Mouse (Mus musculus) inflammation-experienced regulatory T-cells (primary cell): ENCODE measurements around the gene Robo2. TPM values are rescaled to one million over a fixed set of nuclear protein-coding genes. Genes with fewer than 3 reads are reported as not detected.

ENCODE experiments used
- polyA plus RNA-seq, 2 experiments: library from polyadenylated mRNA; unstranded; fragments of 100-300 nt; shearing (Covaris generic); gene quantifications; one replicate each; pipeline ENCODE4 v1.2.1; 2017

Gene Robo2
- polyA plus RNA-seq, result 1 to 10 TPM; 1.9 to 3.8 TPM

GRCm38 (mm10) chr16:74411481-74412251 lies at the start of gene Robo2:
Gene Robo2 (minus strand): TSS chr16:74411825.

